Mouse (Mus musculus): Measurements from ENCODE around the gene Gli3.

Gli3 gene

GRCm38 (mm10) chr13:15550731-15551130 lies 87.7 kb downstream of the Gli3 start:
- DNase-seq (ENCODE audit: low read depth, low spot score) = no peak

DNA sequence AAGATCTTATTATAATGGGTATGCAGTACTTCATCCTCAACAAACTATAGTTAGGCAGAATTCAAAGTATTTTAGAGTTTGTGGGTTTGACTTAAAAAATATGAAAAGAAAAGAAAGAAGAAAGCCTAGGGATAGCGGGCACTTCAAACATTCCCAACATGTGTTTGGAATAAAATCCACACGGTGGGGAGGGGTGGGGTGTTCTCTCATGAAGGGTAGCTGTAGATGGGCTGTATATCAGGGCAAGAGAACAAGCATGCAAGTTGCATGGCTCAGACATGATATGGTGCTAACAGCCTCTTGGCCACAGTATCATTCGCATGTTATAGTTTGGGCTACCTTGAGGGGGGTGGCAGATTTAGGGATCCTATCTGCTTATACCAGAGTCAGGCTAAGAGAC lies 89.0 kb downstream of the Gli3 start:
- no peak for DNase-seq (ENCODE audit: low read depth, low spot score)

DNA sequence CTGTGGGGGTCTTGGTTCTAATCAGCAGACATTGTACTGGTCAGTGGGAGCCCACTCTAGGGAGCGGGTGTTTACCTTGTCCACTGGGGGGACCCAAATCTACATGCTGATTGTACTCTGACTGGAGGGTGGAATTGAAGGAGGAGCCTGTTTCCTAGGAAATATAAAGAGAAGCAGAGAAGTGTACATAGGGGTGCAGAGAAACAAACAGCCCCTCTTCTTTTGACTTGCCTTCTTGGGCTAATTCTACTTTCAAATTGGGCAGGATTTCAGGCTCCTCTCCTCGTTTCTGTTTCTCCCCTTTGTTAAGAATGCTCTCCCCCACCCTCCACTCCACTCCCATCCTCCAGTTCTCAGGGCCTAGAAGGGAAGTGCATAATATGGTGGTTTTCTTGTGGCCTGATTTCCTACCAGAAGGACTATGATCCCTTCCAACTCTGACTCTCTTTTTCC lies 93.6 kb downstream of the Gli3 start:
- DNase-seq (ENCODE audit: low read depth, low spot score) = no peak

- no peak for DNase-seq (ENCODE audit: low read depth, low spot score)
These were observed 98.4 kb downstream of the Gli3 start for GRCm38 (mm10) chr13:15561441-15561840.

GRCm38 (mm10) chr13:15570908-15571568 lies 108.0 kb downstream of the Gli3 start:
- no peak for DNase-seq (ENCODE audit: low read depth, low spot score)

DNA sequence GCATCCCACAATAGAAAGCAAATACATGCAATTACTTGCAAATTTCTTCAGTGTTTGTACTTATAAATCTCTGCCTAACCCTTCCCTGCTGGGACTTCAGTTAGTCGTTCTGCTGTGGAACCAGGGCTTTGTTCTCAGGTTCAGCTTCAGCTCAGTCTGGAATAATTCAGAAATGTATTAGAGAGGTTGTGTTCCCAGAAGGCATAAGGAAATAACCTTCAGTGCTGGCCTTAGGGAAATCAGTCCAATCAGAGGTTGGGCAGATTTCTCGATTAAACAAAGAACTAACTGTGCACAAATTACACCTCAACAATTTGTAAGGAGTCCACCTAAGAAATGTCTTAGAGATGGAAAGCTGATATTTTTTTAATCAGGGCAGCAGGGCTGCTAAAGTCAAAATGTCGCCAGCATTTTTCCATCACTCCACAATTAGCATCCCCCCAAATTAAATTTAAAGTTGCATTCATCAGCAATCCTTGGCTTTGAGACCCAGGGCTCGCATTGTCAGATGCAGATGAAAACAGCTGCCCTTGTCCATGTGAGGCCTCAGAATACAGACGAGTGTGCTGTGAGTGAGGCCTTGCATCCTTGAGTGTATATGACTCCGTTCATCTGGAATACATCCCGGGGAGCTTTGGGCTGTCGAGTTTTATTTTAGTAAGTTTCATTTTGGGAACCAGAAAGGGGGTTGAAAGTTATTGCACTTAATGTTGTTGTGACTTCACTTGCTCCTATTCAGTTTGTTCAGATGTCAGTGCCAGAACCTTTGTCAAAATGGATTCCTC lies 114.3 kb downstream of the Gli3 start:
- DNase-seq (ENCODE audit: low read depth, low spot score) = no peak

DNA sequence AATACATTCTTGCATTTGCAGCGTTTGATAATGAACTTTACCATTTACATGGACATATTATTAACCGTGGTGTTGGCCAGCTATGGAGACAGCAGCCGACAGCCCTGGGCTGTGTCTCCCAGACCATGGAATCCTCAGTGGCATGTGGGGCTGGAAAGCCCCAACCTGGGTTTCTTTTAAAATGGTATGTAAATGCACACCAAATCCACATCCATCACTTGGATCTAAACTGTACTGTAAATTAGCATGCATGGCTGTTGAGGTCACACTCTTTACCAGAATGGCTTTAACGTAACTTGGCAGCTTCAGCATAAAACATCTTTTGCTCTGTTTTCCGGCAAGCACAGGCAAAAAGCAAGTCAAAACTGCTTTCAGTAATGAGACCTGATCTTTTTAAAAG lies 117.4 kb downstream of the Gli3 start:
- DNase-seq (ENCODE audit: low read depth, low spot score) = no peak

GRCm38 (mm10) chr13:15585941-15586340 lies 122.9 kb downstream of the Gli3 start:
- no peak for DNase-seq (ENCODE audit: low read depth, low spot score)

DNA sequence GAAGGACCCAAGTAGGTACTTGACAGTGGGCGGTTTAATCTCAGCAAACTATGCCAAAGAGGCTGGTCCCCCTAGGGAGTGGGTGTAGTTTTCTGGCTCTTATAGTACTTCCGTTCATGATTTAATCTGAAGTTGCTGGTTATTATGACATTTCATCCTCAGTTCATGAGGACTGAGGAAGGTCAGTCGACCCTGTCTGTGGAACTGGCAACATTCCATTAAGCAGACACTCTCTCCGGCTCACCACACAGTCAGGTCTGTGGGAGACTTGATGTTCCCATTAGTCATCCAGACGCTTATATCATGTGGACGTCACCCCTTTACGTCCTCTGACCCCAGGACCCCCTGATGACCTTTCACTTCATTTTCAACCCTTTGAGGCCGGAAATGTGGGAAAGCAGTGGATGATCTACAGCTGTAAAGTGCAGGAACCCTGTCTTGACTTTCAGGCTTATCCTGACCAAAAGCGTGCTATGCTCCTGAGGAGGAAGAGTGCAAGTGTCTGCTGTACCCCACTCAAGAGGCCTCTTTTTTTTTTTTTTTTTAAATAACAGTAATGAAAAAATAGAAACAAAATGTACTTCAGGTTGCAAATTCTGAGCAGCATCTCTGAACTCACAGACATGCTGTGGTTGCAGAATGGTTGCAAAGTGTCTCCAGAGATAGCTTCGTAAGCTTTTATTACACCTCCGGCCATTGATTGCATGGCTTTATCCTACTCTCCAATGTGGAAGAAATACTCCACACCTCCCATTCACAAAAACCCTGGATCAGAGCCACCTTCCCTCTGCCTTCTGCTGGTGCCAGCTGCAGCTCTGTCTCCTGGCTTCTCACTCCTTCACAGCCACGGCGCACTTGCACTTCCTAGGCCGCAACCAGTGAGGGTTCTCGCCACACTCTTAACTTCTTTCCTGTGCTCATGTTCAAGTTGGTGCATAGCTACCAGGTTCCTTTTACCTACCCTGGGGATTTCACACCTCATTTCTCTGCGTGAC lies 125.5 kb downstream of the Gli3 start:
- no peak for DNase-seq (ENCODE audit: low read depth, low spot score)

- no peak for DNase-seq (ENCODE audit: low read depth, low spot score)
These were observed 127.4 kb downstream of the Gli3 start for GRCm38 (mm10) chr13:15590326-15590933.

GRCm38 (mm10) chr13:15596667-15597066 lies 133.6 kb downstream of the Gli3 start:
- no peak for DNase-seq (ENCODE audit: low read depth, low spot score)

DNA sequence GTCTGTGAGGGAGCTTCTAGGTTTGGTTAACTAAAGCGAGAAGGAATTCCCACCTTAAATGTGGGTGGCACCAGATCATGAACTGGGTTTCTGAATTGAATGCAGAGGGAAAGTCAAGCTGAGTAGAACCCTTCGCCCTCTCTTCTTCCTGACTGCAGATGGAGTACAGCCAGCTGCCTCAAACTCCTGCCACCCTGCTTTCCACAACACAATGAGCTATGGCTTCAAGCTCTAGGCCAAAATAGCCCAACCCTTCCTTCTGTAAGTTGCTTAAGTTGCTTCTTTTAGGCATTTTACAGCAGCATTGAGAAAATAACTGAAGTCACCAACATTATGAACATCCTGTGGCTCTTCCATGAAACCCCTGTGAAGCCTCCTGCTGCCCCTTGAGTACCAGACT lies 136.7 kb downstream of the Gli3 start:
- no peak for DNase-seq (ENCODE audit: low read depth, low spot score)

DNA sequence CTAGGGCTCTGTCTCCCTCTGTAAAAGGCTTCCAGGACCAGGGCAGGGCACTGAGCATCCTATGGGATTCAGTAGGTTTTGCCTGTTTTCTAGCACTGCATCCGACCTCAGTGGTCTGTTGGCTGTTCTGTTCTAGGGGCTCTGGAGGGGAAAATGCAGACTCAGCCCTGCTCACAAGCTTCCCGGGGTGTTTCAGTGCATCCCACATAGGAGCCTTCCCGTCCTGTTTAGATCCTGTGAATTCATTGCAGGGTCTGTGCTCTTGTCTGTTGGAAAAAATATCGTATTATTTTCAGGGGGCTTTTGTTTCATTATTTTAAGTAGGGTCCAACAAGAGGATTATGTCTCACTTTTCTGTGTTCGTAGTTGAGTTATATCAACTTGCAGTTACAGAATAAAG lies 139.1 kb downstream of the Gli3 start:
- no peak for DNase-seq (ENCODE audit: low read depth, low spot score)

GRCm38 (mm10) chr13:15602677-15603221 lies 139.7 kb downstream of the Gli3 start:
- DNase-seq (ENCODE audit: low read depth, low spot score) = no peak

GRCm38 (mm10) chr13:15604074-15604473 lies 141.0 kb downstream of the Gli3 start:
- no peak for DNase-seq (ENCODE audit: low read depth, low spot score)

- DNase-seq (ENCODE audit: low read depth, low spot score) = no peak
These were observed 154.4 kb downstream of the Gli3 start for GRCm38 (mm10) chr13:15617423-15617822.

DNA sequence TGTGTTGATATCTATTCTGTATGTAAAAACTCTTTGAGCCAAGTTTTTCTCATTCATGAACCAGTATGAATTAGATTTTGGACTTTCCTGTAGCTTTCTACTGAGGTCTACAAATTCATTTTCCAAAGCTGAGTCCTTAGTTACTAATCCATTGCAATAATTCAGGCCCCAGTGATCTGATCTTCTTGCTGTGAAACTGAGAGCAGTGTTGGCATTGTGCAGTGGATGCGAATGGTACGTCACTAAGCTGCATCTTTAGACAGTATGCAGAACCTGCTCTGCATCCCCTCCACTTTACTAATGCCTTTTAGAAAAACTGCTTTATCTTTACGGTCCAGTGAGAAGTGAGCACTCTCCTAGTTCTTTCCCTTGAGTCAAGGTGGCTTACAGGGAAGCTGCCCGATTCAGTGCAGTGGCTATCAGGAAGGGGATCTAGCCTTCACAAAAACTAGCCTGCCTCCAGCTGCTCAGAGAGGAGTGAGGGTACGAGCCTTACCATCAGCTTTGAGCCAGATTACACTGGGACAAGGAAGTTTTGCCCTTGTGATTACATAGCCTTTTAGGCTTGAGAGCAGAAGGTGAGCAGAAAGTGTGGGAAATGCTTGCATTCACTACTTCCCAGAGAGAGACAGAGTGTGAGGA lies 155.1 kb downstream of the Gli3 start:
- no peak for DNase-seq (ENCODE audit: low read depth, low spot score)

- DNase-seq (ENCODE audit: low read depth, low spot score) = no peak
These were observed 158.0 kb downstream of the Gli3 start for GRCm38 (mm10) chr13:15621009-15621408.

- no peak for DNase-seq (ENCODE audit: low read depth, low spot score)
These were observed 161.7 kb downstream of the Gli3 start for GRCm38 (mm10) chr13:15624490-15625353.

DNA sequence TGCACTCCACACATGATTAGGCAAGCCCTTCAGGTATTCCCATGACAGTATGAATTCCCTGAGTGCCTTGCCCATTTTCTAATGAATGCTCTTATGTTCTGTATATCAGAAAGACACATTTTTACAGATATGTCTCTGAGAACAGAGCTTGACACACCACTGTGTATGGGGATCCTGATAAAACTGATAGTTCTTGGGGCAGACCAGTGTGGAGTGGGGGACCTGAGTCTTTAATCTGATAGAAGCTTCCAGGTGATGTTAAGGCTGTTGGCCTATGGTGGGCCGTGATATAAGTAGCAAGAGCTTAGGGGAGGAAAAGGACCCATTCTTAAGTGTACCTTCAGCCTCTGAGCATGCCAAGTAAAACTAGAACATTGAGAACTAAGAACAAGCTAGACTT lies 178.5 kb downstream of the Gli3 start:
- DNase-seq (ENCODE audit: low read depth, low spot score) = no peak
